ENCODE assay signal across 11 mouse cellular contexts in genomic region chr11:78411606-78412323, GRCm38 (mm10). TPM values are rescaled to one million over a fixed set of nuclear protein-coding genes. Genes with fewer than 3 reads are reported as not detected.
DNase-seq lines count a peak whose midpoint lies in the region; ATAC-seq lines count a peak whose summit lies in the region.
"Had no signal": no experiment of that assay in that cellular context is flagged by ENCODE, and none has a peak within 500 bp of the region (broad histone marks: within the 10 kb centered on the region; RNA-seq: fewer than 3 reads in every experiment).

No protein-coding gene starts in this region.

- no peak for ATAC-seq in intestine, embryonic 15.5 days
- ATAC-seq in frontal cortex, adult (ENCODE audit: low TSS enrichment): no peak

- no peaks in the 10 kb centered on the region for H3K27me3 ChIP-seq in intestine, embryonic 15.5 days (replicated peaks)
- H3K27me3 ChIP-seq: liver, embryonic 15.5 days had no signal

- no peaks in the 10 kb centered on the region for H3K36me3 ChIP-seq in intestine, embryonic 15.5 days
- H3K36me3 ChIP-seq: liver, embryonic 15.5 days had no signal

- intact Hi-C loops in gastrocnemius, postnatal 36 days (cut with DNase I): no loop called here

- no peak overlapping the region for H3K27ac ChIP-seq in intestine, embryonic 15.5 days
- H3K27ac ChIP-seq: liver, embryonic 15.5 days had no signal

- 0 out of 2 replicates have a peak, but pooled peaks cover 3% of the 10 kb centered on the region for H3K4me1 ChIP-seq in intestine, embryonic 15.5 days (replicated peaks)

- H3K4me3 ChIP-seq in intestine, embryonic 15.5 days (replicated peaks): no peak overlapping the region
- H3K4me3 ChIP-seq: liver, embryonic 15.5 days had no signal

- peak; percentile 42 for DNase-seq in kidney, postnatal 10 days
- DNase-seq in kidney, postnatal 4 days: no peak
- peak; percentile 74 for DNase-seq in Muller cell, postnatal 12 days (ENCODE audit: inconsistent ontology term)
- DNase-seq in brain, adult 2 months (ENCODE audit: low read depth, low spot score): peak; percentile 51
- peak; percentile 23 to 32 for DNase-seq in gastrocnemius, postnatal 36 days
- DNase-seq in B cell, adult 2 months: no peak

- no peaks in the 10 kb centered on the region for H3K9me3 ChIP-seq in intestine, embryonic 15.5 days
- H3K9me3 ChIP-seq: liver, embryonic 15.5 days had no signal

- WGBS in intestine, embryonic 15.5 days: 82% methylated on average over 11 of the region's 11 CpGs

- H3K4me2 ChIP-seq in intestine, embryonic 15.5 days (replicated peaks): no peak overlapping the region
- H3K4me2 ChIP-seq: liver, embryonic 15.5 days had no signal

- no peak overlapping the region for H3K9ac ChIP-seq in intestine, embryonic 15.5 days
- H3K9ac ChIP-seq: liver, embryonic 15.5 days had no signal

RNA-seq across cellular contexts. Expression of gene Slc13a2, which starts 10.3 kb away (rescaled TPM):
- not detected for total RNA-seq in gastrocnemius, postnatal 36 days (2021)
- 1.3 and 2.5 TPM in 2 replicates for polyA plus RNA-seq in intestine, embryonic 15.5 days (2015; fragmentation: Nextera tagmentation; extraction: Ambion mirVana)
- total RNA-seq: heart, adult 8-10 months had no signal

RNA-seq across cellular contexts. Expression of gene Foxn1, which starts 25.4 kb away (rescaled TPM):
- under 1 TPM in 1 of 2 experiments, not detected in 1; 0.10 TPM for total RNA-seq in gastrocnemius, postnatal 36 days (2021)
- polyA plus RNA-seq in intestine, embryonic 15.5 days (2015; fragmentation: Nextera tagmentation; extraction: Ambion mirVana): not detected in 2 replicates
- total RNA-seq: heart, adult 8-10 months had no signal
- polyA plus RNA-seq: large intestine, adult 2 months; liver, embryonic 15.5 days had no signal

RNA-seq across cellular contexts. Expression of gene Slc46a1, which starts 53.7 kb away (rescaled TPM):
- 1 to 10 TPM in 1 of 2 experiments, under 1 TPM in 1; 0.67 to 1.2 TPM for total RNA-seq in gastrocnemius, postnatal 36 days (2021)
- polyA plus RNA-seq in intestine, embryonic 15.5 days (2015; fragmentation: Nextera tagmentation; extraction: Ambion mirVana): 12.2 and 13.3 TPM in 2 replicates

Comparison
In these comparisons a context has a peak if more than half of its experiments do, and no peak if none do; other contexts are left out.
1. DNase-seq: peak in kidney, postnatal 10 days (single experiment), Muller cell, postnatal 12 days (single experiment), brain, adult 2 months (single experiment) and gastrocnemius, postnatal 36 days (2 of 2); none in kidney, postnatal 4 days (0 of 2) and B cell, adult 2 months (0 of 2).